Mouse (Mus musculus) MEL (cell line): ENCODE results near the gene Arhgap9. TPM values are rescaled to one million over a fixed set of nuclear protein-coding genes. Genes with fewer than 3 reads are reported as not detected.

Experiments used
- DNase-seq: peaks from one replicate; pipeline ENCODE4 v3.0.0; 2011; ENCODE audit warnings: low read depth, low spot score
- H3K27ac ChIP-seq: 2 replicates; pipeline ENCODE4 v1.5.1; 2012; ENCODE audit warnings: low read depth, mild to moderate bottlenecking, control low read depth, low read length, moderate library complexity; ENCODE audit not compliant: control insufficient read depth
- H3K27me3 ChIP-seq, 2 experiments: fragments of 150-350 bp in 1 of 2; sonication (generic) in 1 of 2; 2 replicates each; pipeline ENCODE4 v1.6.1; 2012; ENCODE audit warnings: low read length in 2 of 2, mild to moderate bottlenecking in 2 of 2, improper control_type of control experiment in 1 of 2, moderate library complexity in 1 of 2; ENCODE audit not compliant: insufficient read depth in 2 of 2, control insufficient read depth in 1 of 2
- H3K36me3 ChIP-seq, 2 experiments: 2 replicates each; pipeline ENCODE4 v1.6.1; 2012 to 2014; ENCODE audit warnings: low read length in 2 of 2, improper control_type of control experiment in 1 of 2, inconsistent platforms in 1 of 2, mild to moderate bottlenecking in 1 of 2; ENCODE audit not compliant: insufficient read depth in 2 of 2, control insufficient read depth in 1 of 2
- H3K4me1 ChIP-seq, 2 experiments: fragments of 150-350 bp in 1 of 2; sonication (generic) in 1 of 2; 2 replicates each; pipeline ENCODE4 v1.6.1; 2012; ENCODE audit warnings: low read length in 2 of 2, improper control_type of control experiment in 1 of 2, mild to moderate bottlenecking in 1 of 2; ENCODE audit not compliant: insufficient read depth in 2 of 2, control insufficient read depth in 1 of 2
- H3K4me3 ChIP-seq, 2 experiments: fragments of 150-350 bp in 1 of 2; sonication (generic) in 1 of 2; 2 replicates each; pipeline ENCODE4 v1.5.1; 2012; ENCODE audit warnings: low read depth in 2 of 2, low read length in 2 of 2, mild to moderate bottlenecking in 2 of 2, moderate library complexity in 2 of 2, control low read depth in 1 of 2, improper control_type of control experiment in 1 of 2; ENCODE audit not compliant: control insufficient read depth in 1 of 2, insufficient read depth in 1 of 2
- H3K79me2 ChIP-seq: 2 replicates; pipeline ENCODE4 v1.6.1; 2012; ENCODE audit warnings: mild to moderate bottlenecking, low read length, moderate library complexity; ENCODE audit not compliant: control insufficient read depth, poor library complexity, insufficient read depth
- H3K9ac ChIP-seq: 2 replicates; pipeline ENCODE4 v1.6.1; 2012; ENCODE audit warnings: low read depth, mild to moderate bottlenecking, control low read depth, low read length, moderate library complexity; ENCODE audit not compliant: control insufficient read depth, poor library complexity, severe bottlenecking
- H3K9me3 ChIP-seq: fragments of 150-350 bp; sonication (generic); replicated peaks from 2 replicates; pipeline ENCODE4 v1.6.1; 2012; ENCODE audit warnings: mild to moderate bottlenecking, low read length, improper control_type of control experiment, moderate library complexity; ENCODE audit not compliant: insufficient read depth
- CHD1 ChIP-seq: IDR thresholded peaks from 2 replicates; pipeline ENCODE4 v1.6.1; 2012; ENCODE audit warnings: low read depth, mild to moderate bottlenecking, inconsistent platforms, low read length, improper control_type of control experiment
- EP300 ChIP-seq, 2 experiments: IDR thresholded peaks; 2 replicates each; pipeline ENCODE4 v1.6.1; 2011; ENCODE audit warnings: improper control_type of control experiment in 2 of 2, low read length in 2 of 2, low read depth in 1 of 2, mild to moderate bottlenecking in 1 of 2
- ETS1 ChIP-seq: IDR thresholded peaks from 2 replicates; pipeline ENCODE4 v1.6.1; 2012; ENCODE audit warnings: low read depth, mild to moderate bottlenecking, inconsistent platforms, low read length, improper control_type of control experiment, moderate library complexity
- GATA1 ChIP-seq: IDR thresholded peaks from 2 replicates; pipeline ENCODE4 v1.6.1; 2011; ENCODE audit warnings: low read depth, low read length, improper control_type of control experiment
- HCFC1 ChIP-seq: IDR thresholded peaks from 2 replicates; pipeline ENCODE4 v1.6.1; 2012; ENCODE audit warnings: low read depth, mild to moderate bottlenecking, inconsistent platforms, low read length, improper control_type of control experiment, moderate library complexity
- JUND ChIP-seq: IDR thresholded peaks from 2 replicates; pipeline ENCODE4 v1.6.1; 2011; ENCODE audit warnings: low read depth, mild to moderate bottlenecking, improper control_type of control experiment, low read length
- MAFK ChIP-seq: IDR thresholded peaks from 2 replicates; pipeline ENCODE4 v1.6.1; 2011; ENCODE audit warnings: low read depth, mild to moderate bottlenecking, low read length, improper control_type of control experiment, borderline replicate concordance
- MAX ChIP-seq: IDR thresholded peaks from 2 replicates; pipeline ENCODE4 v1.6.1; 2011; ENCODE audit warnings: low read length, improper control_type of control experiment
- MEF2A ChIP-seq: IDR thresholded peaks from 2 replicates; pipeline ENCODE4 v1.6.1; 2014; ENCODE audit warnings: low read depth, mild to moderate bottlenecking, inconsistent platforms, low read length, improper control_type of control experiment; ENCODE audit not compliant: poor library complexity, insufficient replicate concordance, severe bottlenecking; ENCODE audit errors: extremely low read depth
- MXI1 ChIP-seq: IDR thresholded peaks from 2 replicates; pipeline ENCODE4 v1.6.1; 2011; ENCODE audit warnings: mild to moderate bottlenecking, low read depth, low read length, improper control_type of control experiment
- MYB ChIP-seq: IDR thresholded peaks from 2 replicates; pipeline ENCODE4 v1.6.1; 2011; ENCODE audit warnings: mild to moderate bottlenecking, low read depth, low read length, improper control_type of control experiment
- MYC ChIP-seq: IDR thresholded peaks from 2 replicates; pipeline ENCODE4 v1.6.1; 2011; ENCODE audit warnings: low read depth, mild to moderate bottlenecking, low read length, improper control_type of control experiment, moderate library complexity
- NELFE ChIP-seq: IDR thresholded peaks from 2 replicates; pipeline ENCODE4 v1.6.1; 2011; ENCODE audit warnings: low read depth, low read length, improper control_type of control experiment
- NRF1 ChIP-seq: IDR thresholded peaks from 2 replicates; pipeline ENCODE4 v1.6.1; 2014; ENCODE audit warnings: low read depth, mild to moderate bottlenecking, inconsistent platforms, low read length, improper control_type of control experiment, moderate library complexity; ENCODE audit not compliant: poor library complexity, insufficient read depth, severe bottlenecking
- POLR2A ChIP-seq, 2 experiments: IDR thresholded peaks; 2 replicates each; pipeline ENCODE4 v1.6.1; 2011 to 2012; ENCODE audit warnings: low read length in 2 of 2, mild to moderate bottlenecking in 2 of 2, control low read depth in 1 of 2, improper control_type of control experiment in 1 of 2, low read depth in 1 of 2, moderate library complexity in 1 of 2; ENCODE audit not compliant: control insufficient read depth in 1 of 2, insufficient read depth in 1 of 2, poor library complexity in 1 of 2
- POLR2AphosphoS2 ChIP-seq: IDR thresholded peaks from 2 replicates; pipeline ENCODE4 v1.6.1; 2011; ENCODE audit warnings: low read length, improper control_type of control experiment
- RCOR1 ChIP-seq: IDR thresholded peaks from 2 replicates; pipeline ENCODE4 v1.6.1; 2012; ENCODE audit warnings: low read depth, mild to moderate bottlenecking, inconsistent platforms, low read length, improper control_type of control experiment
- SIN3A ChIP-seq: IDR thresholded peaks from 2 replicates; pipeline ENCODE4 v1.6.1; 2012; ENCODE audit warnings: low read length, improper control_type of control experiment, inconsistent platforms
- SMC3 ChIP-seq: IDR thresholded peaks from 2 replicates; pipeline ENCODE4 v1.6.1; 2011; ENCODE audit warnings: low read depth, low read length, improper control_type of control experiment
- TAL1 ChIP-seq: IDR thresholded peaks from 2 replicates; pipeline ENCODE4 v1.6.1; 2012; ENCODE audit warnings: mild to moderate bottlenecking, inconsistent platforms, low read length, moderate library complexity, mixed read lengths
- TBP ChIP-seq: IDR thresholded peaks from 2 replicates; pipeline ENCODE4 v1.8.0; 2011; ENCODE audit warnings: low read depth, low read length, improper control_type of control experiment
- TCF12 ChIP-seq: IDR thresholded peaks from 2 replicates; pipeline ENCODE4 v1.6.1; 2014; ENCODE audit warnings: low read depth, mild to moderate bottlenecking, inconsistent platforms, low read length, improper control_type of control experiment, moderate library complexity
- USF1 ChIP-seq: IDR thresholded peaks from 2 replicates; pipeline ENCODE4 v1.6.1; 2014; ENCODE audit warnings: low read depth, mild to moderate bottlenecking, inconsistent platforms, low read length, improper control_type of control experiment, moderate library complexity
- ZC3H11A ChIP-seq: IDR thresholded peaks from 2 replicates; pipeline ENCODE4 v1.6.1; 2012; ENCODE audit warnings: low read depth, mild to moderate bottlenecking, inconsistent platforms, low read length, improper control_type of control experiment
- ZMIZ1 ChIP-seq: IDR thresholded peaks from 2 replicates; pipeline ENCODE4 v1.6.1; 2012; ENCODE audit warnings: low read depth, mild to moderate bottlenecking, inconsistent platforms, low read length, improper control_type of control experiment, moderate library complexity
- ZNF384 ChIP-seq: IDR thresholded peaks from 2 replicates; pipeline ENCODE4 v1.6.1; 2012; ENCODE audit warnings: low read depth, mild to moderate bottlenecking, inconsistent platforms, low read length, improper control_type of control experiment
- polyA plus RNA-seq, 2 experiments: library from polyadenylated mRNA; stranded (reverse) in 1 of 2; unstranded in 1 of 2; fragments of >175 nt in 1 of 2; fragments of >200 nt in 1 of 2; gene quantifications; 2 replicates each; pipeline versions ENCODE4 v1.2.1 to v1.2.4; 2012; ENCODE audit warnings: low replicate concordance in 2 of 2, low read depth in 1 of 2; ENCODE audit not compliant: insufficient read length in 2 of 2, insufficient read depth in 1 of 2, missing spikeins in 1 of 2
- total RNA-seq: library from RNA; depleted of rRNA; stranded (reverse); fragments of 300-350 nt; gene quantifications from 2 replicates; pipeline ENCODE4 v1.2.3, GENCODE M21; 2012

The Arhgap9 gene
- total and polyA plus RNA-seq, 3 experiments: 24.4 to 41.1 TPM; not detected in 1

- TF ChIP-seq USF1: 0 out of 2 replicates have a peak, but pooled peaks have one; percentile 4
These were observed 30.6 kb upstream of the Arhgap9 start (continued) for GRCm38 (mm10) chr10:127290930-127291880.

DNA sequence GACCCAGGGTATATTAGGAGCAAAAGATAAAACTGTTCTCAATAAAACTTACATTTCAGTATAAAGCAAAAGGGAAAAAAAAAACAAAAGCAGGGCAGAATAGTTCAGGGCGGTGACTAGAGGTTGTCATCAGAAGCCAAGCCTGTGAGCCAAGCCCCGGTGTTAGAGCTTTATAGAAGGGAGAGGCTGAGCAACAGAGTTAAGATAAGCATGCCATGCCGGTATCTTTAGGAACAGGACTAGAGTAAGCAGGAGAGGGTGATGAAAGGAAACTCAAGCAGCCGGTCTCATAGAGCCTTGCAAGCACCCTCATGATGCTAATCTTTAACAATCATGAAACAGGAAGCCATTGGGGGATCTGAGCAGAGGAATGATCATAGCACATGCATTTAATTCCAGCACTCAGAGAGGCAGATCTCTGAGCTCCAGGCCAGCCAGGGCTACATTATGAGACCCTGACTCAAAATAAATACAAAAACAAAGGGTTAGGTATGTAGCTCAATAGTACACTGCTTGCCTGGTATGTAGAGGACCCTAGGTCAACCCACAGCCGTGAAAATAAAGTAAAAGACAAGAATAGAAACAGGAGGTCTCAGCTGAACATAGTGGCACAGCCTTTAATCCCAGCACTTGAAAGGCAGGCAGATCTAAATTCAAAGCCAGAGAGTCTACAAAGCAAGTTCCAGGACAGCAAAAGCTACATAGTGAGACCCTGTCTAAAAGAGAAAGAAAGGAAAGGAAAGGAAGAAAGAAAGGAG lies 29.7 kb upstream of the Arhgap9 start:
- Histone ChIP-seq H3K9me3 (no peaks in the 10 kb centered on the region), H3K27ac (peak overlapping the region; percentile 97), H3K79me2 (peaks cover 53% of the 10 kb centered on the region), H3K4me1 (peaks cover 0 to 23% of the 10 kb centered on the region in 2 experiments; a peak in 2 of 4 replicates), H3K9ac (peak overlapping the region; percentile 92), H3K27me3 (no peaks in the 10 kb centered on the region), H3K4me3 (peak overlapping the region; percentile 55 to 88), H3K36me3 (peaks cover 18% of the 10 kb centered on the region in 2 experiments)
- peak; percentile 92 for DNase-seq
- TF ChIP-seq ZNF384 (peak; percentile 80), TAL1 (peak; percentile 81), GATA1 (peak; percentile 90), MXI1 (peak; percentile 88), JUND (no peak), MAFK (0 out of 2 replicates have a peak, but pooled peaks have one; percentile 11), RCOR1 (peak; percentile 14; the same call in 1 of the 2 replicates), MAX (0 out of 2 replicates have a peak, but pooled peaks have one; percentile 45), TCF12 (peak; percentile 83), EP300 (IDR thresholded peaks at IDR 0.05; ENCODE audit: low read depth in 1 of 2, low read length in 2 of 2) (peak; percentile 64 to 75), POLR2AphosphoS2 (peak; percentile 92), SMC3 (peak; percentile 7; the same call in 1 of the 2 replicates), CHD1 (peak; percentile 96), MYC (peak; percentile 86), ZMIZ1 (peak; percentile 90), MYB (no peak), SIN3A (peak; percentile 92), NRF1 (no peak), ETS1 (peak; percentile 84), HCFC1 (0 out of 2 replicates have a peak, but pooled peaks have one; percentile 31), MEF2A (no peak), ZC3H11A (no peak), TBP (peak; percentile 77), POLR2A (IDR thresholded peaks at IDR 0.05; ENCODE audit: control insufficient read depth in 1 of 2, insufficient read depth in 1 of 2, low read depth in 1 of 2, low read length in 2 of 2, poor library complexity in 1 of 2) (peak in 1 of 2 experiments; percentile 56; a peak in 2 of 4 replicates), NELFE (0 out of 2 replicates have a peak, but pooled peaks have one; percentile 34)
- TF ChIP-seq, all 39 proteins: peak for 20
